Mouse (Mus musculus) 3T3-L1 (cell line): Measurements from ENCODE around the gene Golga1.

Experiments
- DNase-seq: peaks from one replicate; pipeline ENCODE4 v3.0.0-alpha.2; 2015; ENCODE audit warnings: low read depth, low spot score

The Golga1 gene

GRCm38 (mm10) chr2:39006149-39006730 is 59.1 kb downstream of the Golga1 start:
- no peak for DNase-seq

- DNase-seq: peak; percentile 82
Observed at GRCm38 (mm10) chr2:39005574-39006079, 59.7 kb downstream of the Golga1 start, which contains the start of gene Rpl35. Gene Rpl35 (minus strand): TSS chr2:39005624.

- DNase-seq: peak; percentile 95
Observed at GRCm38 (mm10) chr2:39004880-39005435, 60.4 kb downstream of the Golga1 start, which contains the start of gene Arpc5l. Gene Arpc5l (plus strand): TSS chr2:39005348.

GRCm38 (mm10) chr2:39004372-39004771 is 61.0 kb downstream of the Golga1 start:
- DNase-seq: peak; percentile 66

- DNase-seq: peak; percentile 29
Observed at GRCm38 (mm10) chr2:39003512-39003911, 61.8 kb downstream of the Golga1 start.

- peak; percentile 51 for DNase-seq
Observed at GRCm38 (mm10) chr2:39003106-39003505, 62.2 kb downstream of the Golga1 start.

GRCm38 (mm10) chr2:39001866-39002265 is 63.5 kb downstream of the Golga1 start:
- no peak for DNase-seq

GRCm38 (mm10) chr2:39000587-39000919 is 64.8 kb downstream of the Golga1 start:
- no peak for DNase-seq

GRCm38 (mm10) chr2:38999910-39000586 is 65.3 kb downstream of the Golga1 start:
- no peak for DNase-seq

GRCm38 (mm10) chr2:38999381-38999780 is 66.0 kb downstream of the Golga1 start:
- DNase-seq: no peak

- peak; percentile 93 for DNase-seq
Observed at GRCm38 (mm10) chr2:38997386-38998374, 67.7 kb downstream of the Golga1 start, which contains the start of gene Wdr38. Gene Wdr38 (plus strand): TSS chr2:38997476.

GRCm38 (mm10) chr2:38992452-38992851 is 72.9 kb downstream of the Golga1 start:
- DNase-seq: no peak

GRCm38 (mm10) chr2:38992004-38992403 is 73.3 kb downstream of the Golga1 start:
- DNase-seq: no peak

- no peak for DNase-seq
Observed at GRCm38 (mm10) chr2:38988929-38989328, 76.4 kb downstream of the Golga1 start.

- DNase-seq: peak; percentile 57
Observed at GRCm38 (mm10) chr2:38987803-38988510, 77.4 kb downstream of the Golga1 start.

- DNase-seq: peak; percentile 75
Observed at GRCm38 (mm10) chr2:38987371-38987770, 78.0 kb downstream of the Golga1 start.

GRCm38 (mm10) chr2:38986580-38986979 is 78.8 kb downstream of the Golga1 start:
- DNase-seq: peak; percentile 99

- no peak for DNase-seq
Observed at GRCm38 (mm10) chr2:38983456-38983855, 81.9 kb downstream of the Golga1 start.

- DNase-seq: no peak
Observed at GRCm38 (mm10) chr2:38977837-38978236, 87.5 kb downstream of the Golga1 start.

- DNase-seq: no peak
Observed at GRCm38 (mm10) chr2:38975941-38976805, 89.2 kb downstream of the Golga1 start.
